Mouse (Mus musculus) midbrain, embryonic 13.5 days (tissue): ENCODE data around the gene Ddah2. TPM values are rescaled to one million over a fixed set of nuclear protein-coding genes. Genes with fewer than 3 reads are reported as not detected.

Experiments used
- ATAC-seq: fragments of 200-750 bp; cut with Nextera tagmentation; 2 replicates; pipeline ENCODE4 v1.8.0; 2017; ENCODE audit warnings: mild to moderate bottlenecking, moderate TSS enrichment, moderate library complexity
- H3K27ac ChIP-seq: fragments of 300-500 bp; sonication (generic); 2 replicates; pipeline ENCODE4 v1.5.1; 2015; ENCODE audit warnings: inconsistent platforms, mild to moderate bottlenecking, moderate library complexity
- H3K27me3 ChIP-seq: fragments of 300-500 bp; sonication (generic); 2 replicates; pipeline ENCODE4 v1.6.1; 2015; ENCODE audit warnings: mild to moderate bottlenecking, inconsistent platforms
- H3K36me3 ChIP-seq: fragments of 300-500 bp; sonication (generic); 2 replicates; pipeline ENCODE4 v1.6.1; 2015; ENCODE audit warnings: mild to moderate bottlenecking, inconsistent platforms
- H3K4me1 ChIP-seq: fragments of 300-500 bp; sonication (generic); replicated peaks from 2 replicates; pipeline ENCODE4 v1.6.1; 2015; ENCODE audit warnings: inconsistent platforms
- H3K4me2 ChIP-seq: fragments of 300-500 bp; sonication (generic); replicated peaks from 2 replicates; pipeline ENCODE4 v1.6.1; 2015; ENCODE audit warnings: moderate library complexity, mild to moderate bottlenecking, inconsistent platforms
- H3K4me3 ChIP-seq: fragments of 300-500 bp; sonication (generic); replicated peaks from 2 replicates; pipeline ENCODE4 v1.5.1; 2015; ENCODE audit warnings: mild to moderate bottlenecking, inconsistent platforms
- H3K9ac ChIP-seq: fragments of 300-500 bp; sonication (generic); replicated peaks from 2 replicates; pipeline ENCODE4 v1.6.1; 2015; ENCODE audit warnings: mild to moderate bottlenecking, inconsistent platforms
- H3K9me3 ChIP-seq: fragments of 300-500 bp; sonication (generic); 2 replicates; pipeline ENCODE4 v1.6.1; 2016; ENCODE audit warnings: mild to moderate bottlenecking, inconsistent platforms
- WGBS: fragments of 180-500 bp; shearing (Covaris S2); methylation state at CpG from one replicate; pipeline ENCODE4 v1.1.7; 2015; 5-methylcytosine and 5-hydroxymethylcytosine counted together
- polyA plus RNA-seq: library from polyadenylated mRNA; unstranded; fragments of >200 nt; fragmentation: Nextera tagmentation; extraction: Ambion mirVana; gene quantifications from 2 replicates; pipeline ENCODE4 v1.2.1, GENCODE M21; 2015

Gene Ddah2
- polyA plus RNA-seq, 1 experiment from 2014 or later = 531 TPM

GRCm38 (mm10) chr17:35074097-35074496, 15.3 kb downstream of the Ddah2 start:
- Histone ChIP-seq H3K9ac (no peak overlapping the region), H3K4me2 (no peak overlapping the region), H3K4me3 (no peak overlapping the region), H3K4me1 (peaks cover 20% of the 10 kb centered on the region), H3K27ac (no peak overlapping the region), H3K27me3 (0 out of 2 replicates have a peak, but pooled peaks cover 3% of the 10 kb centered on the region), H3K9me3 (no peaks in the 10 kb centered on the region), H3K36me3 (no peaks in the 10 kb centered on the region)
- ATAC-seq = no peak
- 56% methylated on average over 17 of the region's 17 CpGs for WGBS

GRCm38 (mm10) chr17:35076507-35077176, 17.8 kb downstream of the Ddah2 start, which contains the start of gene Ly6g6e:
TSS of gene Ly6g6e (plus strand) at chr17:35076902.
- 42% methylated on average over 10 of the region's 10 CpGs for WGBS
- H3K9me3 ChIP-seq = no peaks in the 10 kb centered on the region
- peak within 1 kb of the TSS; percentile 37; the same call in 1 of the 2 replicates for H3K9ac ChIP-seq
- H3K4me1 ChIP-seq = peaks cover 20% of the 10 kb centered on the region
- H3K4me3 ChIP-seq = peak within 1 kb of the TSS; percentile 21
- no peak within 1 kb of the TSS for H3K27ac ChIP-seq
- peak within 1 kb of the TSS; percentile 46 for H3K4me2 ChIP-seq
- H3K36me3 ChIP-seq = no peaks in the 10 kb centered on the region
- ATAC-seq = 0 out of 2 replicates have a peak, but pooled peaks have one; percentile 45
- no peaks in the 10 kb centered on the region for H3K27me3 ChIP-seq

- 35% methylated on average over 2 of the region's 2 CpGs for WGBS
- no peaks in the 10 kb centered on the region for H3K36me3 ChIP-seq
- H3K9ac ChIP-seq = peak overlapping the region; percentile 37; the same call in 1 of the 2 replicates
- H3K4me2 ChIP-seq = peak overlapping the region; percentile 46
- peaks cover 20% of the 10 kb centered on the region for H3K4me1 ChIP-seq
- H3K27ac ChIP-seq = no peak overlapping the region
- no peaks in the 10 kb centered on the region for H3K9me3 ChIP-seq
- H3K27me3 ChIP-seq = no peaks in the 10 kb centered on the region
- ATAC-seq = 0 out of 2 replicates have a peak, but pooled peaks have one; percentile 24
- H3K4me3 ChIP-seq = peak overlapping the region; percentile 21; the same call in 1 of the 2 replicates
Observed at GRCm38 (mm10) chr17:35077285-35077684, 18.4 kb downstream of the Ddah2 start.

- WGBS = 11% methylated on average over 13 of the region's 14 CpGs
- H3K4me2 ChIP-seq = peak within 1 kb of the TSS; percentile 46
- H3K36me3 ChIP-seq = no peaks in the 10 kb centered on the region
- H3K27ac ChIP-seq = no peak within 1 kb of the TSS
- peak within 1 kb of the TSS; percentile 21 for H3K4me3 ChIP-seq
- no peaks in the 10 kb centered on the region for H3K27me3 ChIP-seq
- peak; percentile 48; the same call in 1 of the 2 replicates for ATAC-seq
- H3K9me3 ChIP-seq = no peaks in the 10 kb centered on the region
- H3K9ac ChIP-seq = peak within 1 kb of the TSS; percentile 37; the same call in 1 of the 2 replicates
- H3K4me1 ChIP-seq = peaks cover 20% of the 10 kb centered on the region
Observed at GRCm38 (mm10) chr17:35077786-35078233, 19.0 kb downstream of the Ddah2 start, which contains the start of gene Ly6g6d. TSS of gene Ly6g6d (minus strand) at chr17:35078065.

- Histone ChIP-seq H3K9ac (0 out of 2 replicates have a peak overlapping the region, but pooled peaks have one; percentile 14), H3K36me3 (no peaks in the 10 kb centered on the region), H3K4me2 (no peak overlapping the region), H3K4me1 (peaks cover 20% of the 10 kb centered on the region), H3K4me3 (no peak overlapping the region), H3K9me3 (no peaks in the 10 kb centered on the region), H3K27ac (no peak overlapping the region), H3K27me3 (no peaks in the 10 kb centered on the region)
- 69% methylated on average over 9 of the region's 9 CpGs for WGBS
- ATAC-seq = no peak
Observed at GRCm38 (mm10) chr17:35079778-35080177, 20.9 kb downstream of the Ddah2 start.

- Histone ChIP-seq H3K27me3 (no peaks in the 10 kb centered on the region), H3K4me2 (no peak overlapping the region), H3K9me3 (no peaks in the 10 kb centered on the region), H3K4me3 (no peak overlapping the region), H3K9ac (0 out of 2 replicates have a peak overlapping the region, but pooled peaks have one; percentile 14), H3K27ac (no peak overlapping the region), H3K36me3 (no peaks in the 10 kb centered on the region), H3K4me1 (peaks cover 20% of the 10 kb centered on the region)
- ATAC-seq = no peak
- 71% methylated on average over 6 of the region's 6 CpGs for WGBS
Observed at GRCm38 (mm10) chr17:35080248-35080647, 21.4 kb downstream of the Ddah2 start.

- Histone ChIP-seq H3K4me2 (no peak overlapping the region), H3K4me1 (peaks cover 20% of the 10 kb centered on the region), H3K9me3 (no peaks in the 10 kb centered on the region), H3K27ac (no peak overlapping the region), H3K36me3 (no peaks in the 10 kb centered on the region), H3K27me3 (peaks cover 1% of the 10 kb centered on the region; the same call in 1 of the 2 replicates), H3K4me3 (no peak overlapping the region), H3K9ac (peak overlapping the region; percentile 28; the same call in 1 of the 2 replicates)
- WGBS = 76% methylated on average over 4 of the region's 4 CpGs
- no peak for ATAC-seq
Observed at GRCm38 (mm10) chr17:35080710-35081109, 21.9 kb downstream of the Ddah2 start.

GRCm38 (mm10) chr17:35082841-35083576, 24.2 kb downstream of the Ddah2 start:
- ATAC-seq = no peak
- Histone ChIP-seq H3K4me3 (no peak overlapping the region), H3K4me1 (peaks cover 3% of the 10 kb centered on the region), H3K9ac (no peak overlapping the region), H3K36me3 (no peaks in the 10 kb centered on the region), H3K27me3 (peaks cover 3% of the 10 kb centered on the region; the same call in 1 of the 2 replicates), H3K4me2 (no peak overlapping the region), H3K27ac (no peak overlapping the region), H3K9me3 (no peaks in the 10 kb centered on the region)
- WGBS = 84% methylated on average over 16 of the region's 16 CpGs

GRCm38 (mm10) chr17:35083929-35084497, 25.2 kb downstream of the Ddah2 start:
- H3K4me2 ChIP-seq = no peak overlapping the region
- peaks cover 3% of the 10 kb centered on the region; the same call in 1 of the 2 replicates for H3K27me3 ChIP-seq
- no peaks in the 10 kb centered on the region for H3K36me3 ChIP-seq
- H3K4me1 ChIP-seq = no peaks in the 10 kb centered on the region
- WGBS = 88% methylated on average over 3 of the region's 3 CpGs
- no peak overlapping the region for H3K4me3 ChIP-seq
- no peak for ATAC-seq
- no peak overlapping the region for H3K9ac ChIP-seq
- no peak overlapping the region for H3K27ac ChIP-seq
- H3K9me3 ChIP-seq = no peaks in the 10 kb centered on the region

GRCm38 (mm10) chr17:35085208-35085865, 26.5 kb downstream of the Ddah2 start, which contains the start of gene Ly6g6f:
TSS of gene Ly6g6f (minus strand) at chr17:35085610.
- Histone ChIP-seq H3K4me3 (no peak within 1 kb of the TSS), H3K27ac (no peak within 1 kb of the TSS), H3K27me3 (peaks cover 3% of the 10 kb centered on the region; the same call in 1 of the 2 replicates), H3K4me1 (peaks cover 8% of the 10 kb centered on the region), H3K4me2 (no peak within 1 kb of the TSS), H3K9ac (no peak within 1 kb of the TSS), H3K36me3 (no peaks in the 10 kb centered on the region), H3K9me3 (no peaks in the 10 kb centered on the region)
- WGBS = 83% methylated on average over 7 of the region's 7 CpGs
- no peak for ATAC-seq

- 56% methylated on average over 2 of the region's 2 CpGs for WGBS
- H3K27me3 ChIP-seq = peaks cover 3% of the 10 kb centered on the region; the same call in 1 of the 2 replicates
- no peaks in the 10 kb centered on the region for H3K9me3 ChIP-seq
- peaks cover 14% of the 10 kb centered on the region for H3K4me1 ChIP-seq
- ATAC-seq = no peak
- no peak overlapping the region for H3K27ac ChIP-seq
- peaks cover 21% of the 10 kb centered on the region for H3K36me3 ChIP-seq
- H3K4me2 ChIP-seq = no peak overlapping the region; the same call in 1 of the 2 replicates
- no peak overlapping the region for H3K9ac ChIP-seq
- no peak overlapping the region for H3K4me3 ChIP-seq
Observed at GRCm38 (mm10) chr17:35088151-35088550, 29.3 kb downstream of the Ddah2 start.
